Mouse (Mus musculus): ENCODE measurements around the gene Ace3. TPM values are rescaled to one million over a fixed set of nuclear protein-coding genes. Genes with fewer than 3 reads are reported as not detected.

Gene Ace3
- polyA plus RNA-seq (2015; fragmentation: Nextera tagmentation; extraction: Ambion mirVana): not detected in 2 replicates

DNA sequence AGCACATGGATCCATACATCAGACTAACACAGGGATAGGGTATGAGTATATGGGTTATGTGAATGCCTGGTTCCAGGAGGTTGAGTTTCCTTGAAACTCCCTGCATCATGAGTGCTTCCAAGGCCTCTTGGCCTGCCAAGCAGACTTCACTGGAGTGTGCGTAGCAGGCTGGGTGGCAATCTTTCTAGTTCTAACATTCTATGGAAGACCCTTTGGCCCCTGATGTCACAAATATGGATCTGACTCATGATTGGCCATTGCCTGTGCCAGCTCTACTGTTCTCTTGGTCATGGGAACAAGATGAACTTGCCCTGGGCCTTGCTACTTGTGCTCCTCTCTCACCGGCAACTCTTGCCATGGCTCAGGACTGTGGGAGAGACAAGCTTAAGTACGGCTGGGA, at the start of gene Ace3:
Gene Ace3 (plus strand): TSS at position 301 of the 400 bp plus-strand sequence.
- Histone ChIP-seq H3K27ac (no peak within 1 kb of the TSS), H3K9me3 (replicated peaks) (no peaks in the 10 kb centered on the region), H3K4me1 (no peaks in the 10 kb centered on the region), H3K36me3 (ENCODE audit: poor library complexity, severe bottlenecking) (no peaks in the 10 kb centered on the region), H3K4me2 (no peak within 1 kb of the TSS), H3K27me3 (no peaks in the 10 kb centered on the region), H3K4me3 (no peak within 1 kb of the TSS), H3K9ac (no peak within 1 kb of the TSS)
- WGBS: 100% methylated on average over 3 of the region's 3 CpGs
- no peak for ATAC-seq

DNA sequence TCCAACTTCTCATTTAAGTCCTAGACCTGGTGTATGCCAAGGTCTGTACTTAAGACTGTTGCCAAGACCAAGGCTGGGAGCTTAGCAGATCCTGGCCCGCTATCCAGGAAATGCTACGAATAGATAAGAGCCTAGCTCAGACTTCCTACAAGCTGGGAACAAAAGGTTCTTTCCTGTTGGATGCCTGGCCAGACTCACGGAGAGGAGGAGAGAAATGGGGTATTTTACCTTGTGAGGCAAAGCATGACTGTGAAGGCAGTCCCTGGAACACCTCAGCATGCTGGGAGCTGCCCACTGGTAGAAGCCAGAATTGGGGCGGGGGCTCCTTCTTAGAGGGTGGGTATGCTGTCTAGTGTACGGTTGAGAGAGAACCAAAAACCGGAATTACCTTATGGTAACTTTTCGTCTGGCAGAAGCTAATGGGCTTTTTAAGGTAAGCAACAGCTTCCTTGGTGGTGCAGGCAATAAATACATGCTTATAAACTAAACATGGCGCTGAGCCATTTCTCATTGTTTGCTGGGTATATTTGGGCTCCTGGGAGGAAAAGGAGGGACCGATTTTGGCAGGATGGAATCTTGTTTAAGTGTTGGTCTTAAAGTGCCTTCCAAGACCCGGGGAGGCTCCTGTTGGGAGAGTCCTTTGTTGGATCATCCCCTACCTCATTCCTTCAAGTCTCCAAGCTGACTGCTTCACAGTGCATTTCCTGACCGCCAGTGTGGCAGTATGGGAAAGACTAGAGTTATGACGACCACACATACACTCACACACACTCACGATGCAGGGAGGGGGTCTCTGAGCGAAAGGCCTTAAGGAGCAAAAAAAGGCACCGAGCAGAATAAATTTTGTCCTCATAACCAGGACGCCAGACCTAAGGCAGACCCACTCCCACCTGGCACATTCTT, 49.5 kb upstream of the Ace3 start:
- Histone ChIP-seq H3K4me2 (peak overlapping the region; percentile 94), H3K4me1 (peaks cover 17% of the 10 kb centered on the region), H3K9me3 (replicated peaks) (no peaks in the 10 kb centered on the region), H3K4me3 (peak overlapping the region; percentile 62), H3K9ac (no peak overlapping the region; the same call in 1 of the 2 replicates), H3K27me3 (0 out of 2 replicates have a peak, but pooled peaks cover 8% of the 10 kb centered on the region), H3K27ac (no peak overlapping the region), H3K36me3 (ENCODE audit: poor library complexity, severe bottlenecking) (no peaks in the 10 kb centered on the region)
- no peak for ATAC-seq
- WGBS: 73% methylated on average over 16 of the region's 16 CpGs

GRCm38 (mm10) chr11:105946694-105947154, 47.8 kb upstream of the Ace3 start:
- Histone ChIP-seq H3K4me1 (peaks cover 17% of the 10 kb centered on the region), H3K4me3 (no peak overlapping the region), H3K27me3 (0 out of 2 replicates have a peak, but pooled peaks cover 8% of the 10 kb centered on the region), H3K9me3 (replicated peaks) (no peaks in the 10 kb centered on the region), H3K9ac (no peak overlapping the region), H3K4me2 (no peak overlapping the region), H3K36me3 (ENCODE audit: poor library complexity, severe bottlenecking) (no peaks in the 10 kb centered on the region), H3K27ac (no peak overlapping the region)
- WGBS: 59% methylated on average over 11 of the region's 11 CpGs
- no peak for ATAC-seq

DNA sequence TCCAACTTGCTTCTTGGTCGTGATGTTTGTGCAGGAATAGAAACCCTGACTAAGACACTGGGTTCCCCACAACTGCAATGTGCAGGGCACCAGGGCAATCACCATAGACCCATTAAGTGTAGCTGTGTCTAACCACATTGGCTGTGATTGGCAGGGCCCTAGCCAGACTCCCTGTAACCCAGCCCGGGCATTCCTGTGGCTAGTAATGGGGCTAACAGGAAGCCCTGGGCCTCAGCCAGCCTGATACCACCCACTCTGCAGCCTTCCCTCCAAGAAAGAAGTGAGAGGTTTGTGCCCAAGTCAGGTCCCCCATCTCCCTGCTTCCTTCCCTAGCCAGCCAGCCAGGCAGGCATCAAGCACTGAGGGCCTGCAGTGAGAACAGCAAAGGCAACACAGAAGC, 46.2 kb upstream of the Ace3 start:
- 72% methylated on average over 2 of the region's 2 CpGs for WGBS

DNA sequence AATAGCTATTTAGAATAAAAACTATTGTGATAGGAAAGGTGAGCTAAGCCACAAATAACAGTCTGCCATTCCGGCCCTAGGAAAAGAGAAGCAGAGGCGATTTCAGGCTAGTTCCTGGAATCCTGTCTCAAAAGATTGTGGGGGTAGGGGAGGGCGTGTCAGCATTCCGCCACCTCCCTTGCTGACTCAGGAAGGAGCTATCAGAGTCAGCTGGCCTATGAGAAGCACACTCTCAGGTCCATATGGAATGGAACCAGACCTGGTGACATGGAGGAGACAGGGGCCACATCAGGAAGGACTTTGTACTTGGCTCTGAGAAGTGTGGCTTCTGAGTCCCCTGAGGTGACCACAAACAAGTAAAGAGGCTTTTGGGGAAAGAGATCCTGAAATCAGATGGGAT, 44.0 kb upstream of the Ace3 start:
- no peak overlapping the region for H3K4me3 ChIP-seq
- H3K27me3 ChIP-seq: 0 out of 2 replicates have a peak, but pooled peaks cover 3% of the 10 kb centered on the region
- H3K36me3 ChIP-seq (ENCODE audit: poor library complexity, severe bottlenecking): no peaks in the 10 kb centered on the region
- no peaks in the 10 kb centered on the region for H3K9me3 ChIP-seq (replicated peaks)
- no peak for ATAC-seq
- WGBS: 81% methylated on average over 4 of the region's 4 CpGs
- no peak overlapping the region for H3K9ac ChIP-seq
- H3K4me1 ChIP-seq: no peaks in the 10 kb centered on the region
- H3K4me2 ChIP-seq: no peak overlapping the region
- H3K27ac ChIP-seq: no peak overlapping the region

More for the DNA sequence above, 46.2 kb upstream of the Ace3 start:
- no peak for ATAC-seq
- H3K4me1 ChIP-seq: peaks cover 11% of the 10 kb centered on the region
- H3K36me3 ChIP-seq (ENCODE audit: poor library complexity, severe bottlenecking): no peaks in the 10 kb centered on the region
- no peaks in the 10 kb centered on the region for H3K9me3 ChIP-seq (replicated peaks)
- H3K27me3 ChIP-seq: 0 out of 2 replicates have a peak, but pooled peaks cover 8% of the 10 kb centered on the region
- no peak overlapping the region for H3K9ac ChIP-seq
- no peak overlapping the region for H3K27ac ChIP-seq
- no peak overlapping the region for H3K4me3 ChIP-seq
- H3K4me2 ChIP-seq: no peak overlapping the region

GRCm38 (mm10) chr11:105951601-105952044, 42.9 kb upstream of the Ace3 start:
- 63% methylated on average over 3 of the region's 3 CpGs for WGBS
- H3K4me3 ChIP-seq: no peak overlapping the region
- H3K9me3 ChIP-seq (replicated peaks): no peaks in the 10 kb centered on the region
- no peaks in the 10 kb centered on the region for H3K27me3 ChIP-seq
- no peaks in the 10 kb centered on the region for H3K36me3 ChIP-seq (ENCODE audit: poor library complexity, severe bottlenecking)
- no peak overlapping the region for H3K9ac ChIP-seq
- H3K4me2 ChIP-seq: no peak overlapping the region
- no peak overlapping the region for H3K27ac ChIP-seq
- no peak for ATAC-seq
- no peaks in the 10 kb centered on the region for H3K4me1 ChIP-seq

GRCm38 (mm10) chr11:105952111-105952510, 42.4 kb upstream of the Ace3 start:
- ATAC-seq: no peak
- no peak overlapping the region for H3K27ac ChIP-seq
- H3K9me3 ChIP-seq (replicated peaks): no peaks in the 10 kb centered on the region
- no peaks in the 10 kb centered on the region for H3K27me3 ChIP-seq
- no peak overlapping the region for H3K4me2 ChIP-seq
- H3K9ac ChIP-seq: no peak overlapping the region
- no peaks in the 10 kb centered on the region for H3K36me3 ChIP-seq (ENCODE audit: poor library complexity, severe bottlenecking)
- WGBS: 87% methylated on average over 9 of the region's 9 CpGs
- H3K4me3 ChIP-seq: no peak overlapping the region
- H3K4me1 ChIP-seq: no peaks in the 10 kb centered on the region

DNA sequence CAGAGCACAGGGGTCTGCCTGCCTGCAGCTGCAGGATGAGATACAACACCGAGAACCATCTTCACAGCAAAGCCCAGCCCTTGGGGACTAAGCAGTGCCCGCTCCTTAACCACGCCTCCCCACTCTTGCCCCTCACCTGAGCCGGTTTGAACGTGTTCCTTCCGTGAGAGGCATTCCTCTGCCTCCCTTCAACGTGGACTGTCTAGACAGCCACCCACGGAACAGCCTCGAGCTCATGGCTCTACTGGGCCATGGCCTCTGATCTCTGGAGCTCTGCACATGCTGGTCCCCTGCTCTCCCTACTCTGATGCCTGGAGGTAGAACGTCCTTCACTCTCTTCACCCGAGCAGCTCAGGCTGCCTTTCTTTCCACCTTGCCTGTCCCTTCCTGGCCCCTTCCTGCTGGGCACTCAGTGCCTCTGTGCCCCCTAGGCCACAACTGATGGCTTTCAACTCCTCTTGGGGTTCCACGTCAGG, 41.5 kb upstream of the Ace3 start, which contains the start of gene Cyb561:
Gene Cyb561 (minus strand): TSS at position 426 of the 476 bp plus-strand sequence.
- Histone ChIP-seq H3K9me3 (replicated peaks) (no peaks in the 10 kb centered on the region), H3K27ac (no peak within 1 kb of the TSS)
- WGBS: 79% methylated on average over 12 of the region's 12 CpGs

GRCm38 (mm10) chr11:105953402-105953801, 41.1 kb upstream of the Ace3 start:
- Histone ChIP-seq H3K27ac (no peak overlapping the region), H3K9ac (no peak overlapping the region), H3K27me3 (no peaks in the 10 kb centered on the region), H3K4me3 (no peak overlapping the region), H3K36me3 (ENCODE audit: poor library complexity, severe bottlenecking) (no peaks in the 10 kb centered on the region), H3K4me2 (no peak overlapping the region), H3K4me1 (no peaks in the 10 kb centered on the region), H3K9me3 (replicated peaks) (no peaks in the 10 kb centered on the region)
- ATAC-seq: no peak
- 79% methylated on average over 6 of the region's 6 CpGs for WGBS

More for the DNA sequence above, 41.5 kb upstream of the Ace3 start, which contains the start of gene Cyb561:
- no peak within 1 kb of the TSS for H3K9ac ChIP-seq
- no peaks in the 10 kb centered on the region for H3K4me1 ChIP-seq
- no peak within 1 kb of the TSS for H3K4me2 ChIP-seq
- H3K4me3 ChIP-seq: no peak within 1 kb of the TSS
- no peak for ATAC-seq
- H3K27me3 ChIP-seq: no peaks in the 10 kb centered on the region
- H3K36me3 ChIP-seq (ENCODE audit: poor library complexity, severe bottlenecking): no peaks in the 10 kb centered on the region

- no peak for ATAC-seq
- Histone ChIP-seq H3K9me3 (replicated peaks) (no peaks in the 10 kb centered on the region), H3K36me3 (ENCODE audit: poor library complexity, severe bottlenecking) (no peaks in the 10 kb centered on the region), H3K4me3 (no peak overlapping the region), H3K4me2 (no peak overlapping the region), H3K9ac (no peak overlapping the region), H3K27me3 (no peaks in the 10 kb centered on the region), H3K4me1 (no peaks in the 10 kb centered on the region), H3K27ac (no peak overlapping the region)
- WGBS: 87% methylated on average over 28 of the region's 28 CpGs
Measured at GRCm38 (mm10) chr11:105955815-105956430, 38.6 kb upstream of the Ace3 start.

GRCm38 (mm10) chr11:105957501-105957900, 37.0 kb upstream of the Ace3 start:
- Histone ChIP-seq H3K27ac (no peak overlapping the region), H3K4me2 (no peak overlapping the region), H3K36me3 (ENCODE audit: poor library complexity, severe bottlenecking) (no peaks in the 10 kb centered on the region), H3K27me3 (no peaks in the 10 kb centered on the region), H3K9ac (no peak overlapping the region), H3K4me1 (no peaks in the 10 kb centered on the region), H3K4me3 (no peak overlapping the region), H3K9me3 (replicated peaks) (no peaks in the 10 kb centered on the region)
- 24% methylated on average over 6 of the region's 6 CpGs for WGBS
- ATAC-seq: no peak

- no peak overlapping the region for H3K27ac ChIP-seq
- no peak for ATAC-seq
Measured at GRCm38 (mm10) chr11:105958566-105958965, 35.9 kb upstream of the Ace3 start.

More at GRCm38 (mm10) chr11:105958566-105958965, 35.9 kb upstream of the Ace3 start:
- H3K36me3 ChIP-seq (ENCODE audit: poor library complexity, severe bottlenecking): no peaks in the 10 kb centered on the region
- H3K27me3 ChIP-seq: no peaks in the 10 kb centered on the region
- H3K9me3 ChIP-seq (replicated peaks): no peaks in the 10 kb centered on the region
- no peaks in the 10 kb centered on the region for H3K4me1 ChIP-seq
- H3K9ac ChIP-seq: no peak overlapping the region
- H3K4me2 ChIP-seq: no peak overlapping the region
- H3K4me3 ChIP-seq: no peak overlapping the region
- 54% methylated on average over 1 of the region's 1 CpGs for WGBS
